Mouse (Mus musculus) CD4-positive helper T cell, adult 2 months (primary cell): ENCODE measurements at regions not wholly inside any gene's neighbourhood (a gene's known extent, or its start where the extent isn't known, plus 50 kb on each side); places are given as distances from the start of the nearest gene placed in this dataset.

ENCODE experiments used
- DNase-seq: peaks from one replicate; pipeline ENCODE4 v3.0.0-alpha.2; 2012; ENCODE audit warnings: low read depth, missing footprints, low spot score

GRCm38 (mm10) chr11:111699862-111700261 lies 633.9 kb downstream of the Kcnj2 start:
- DNase-seq, result no peak

DNA sequence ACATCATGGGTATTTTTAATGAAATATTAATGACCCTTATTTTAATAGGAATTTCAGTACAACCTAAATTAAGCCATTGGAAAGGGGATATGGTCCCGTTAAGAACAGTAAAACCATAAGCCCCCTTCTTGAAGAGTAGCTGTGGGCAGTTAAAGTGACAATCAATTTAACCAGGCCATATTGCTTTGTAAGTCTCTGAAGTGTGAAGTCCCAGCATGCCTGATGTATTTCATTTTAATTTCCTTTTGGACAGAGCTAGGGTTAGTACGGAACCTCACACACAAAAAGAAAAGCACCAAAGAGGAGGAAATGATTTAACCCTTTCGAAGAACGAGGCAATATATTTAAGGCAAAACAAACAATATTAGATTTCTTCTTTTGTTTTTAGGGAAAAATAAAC lies 640.9 kb downstream of the Kcnj2 start:
- no peak for DNase-seq

DNA sequence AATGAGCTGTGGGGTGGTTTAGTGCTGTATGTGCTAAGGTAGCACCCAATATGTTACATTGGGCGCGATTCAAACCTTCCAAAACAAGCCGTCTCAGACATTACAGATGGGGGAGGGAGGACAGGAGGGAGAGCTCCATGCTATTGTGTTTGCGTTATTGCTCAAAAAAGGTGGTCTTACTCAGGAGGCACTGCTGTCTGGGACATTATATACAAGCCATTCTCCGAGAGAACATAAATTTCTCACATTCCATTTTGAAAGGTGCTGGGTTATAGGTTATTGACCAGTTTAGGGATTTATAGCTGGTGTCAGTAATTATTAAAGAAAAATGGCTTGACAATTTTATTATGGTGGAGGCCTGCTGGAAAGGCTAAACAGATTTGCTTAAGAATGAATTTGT lies 649.4 kb downstream of the Kcnj2 start:
- no peak for DNase-seq

DNA sequence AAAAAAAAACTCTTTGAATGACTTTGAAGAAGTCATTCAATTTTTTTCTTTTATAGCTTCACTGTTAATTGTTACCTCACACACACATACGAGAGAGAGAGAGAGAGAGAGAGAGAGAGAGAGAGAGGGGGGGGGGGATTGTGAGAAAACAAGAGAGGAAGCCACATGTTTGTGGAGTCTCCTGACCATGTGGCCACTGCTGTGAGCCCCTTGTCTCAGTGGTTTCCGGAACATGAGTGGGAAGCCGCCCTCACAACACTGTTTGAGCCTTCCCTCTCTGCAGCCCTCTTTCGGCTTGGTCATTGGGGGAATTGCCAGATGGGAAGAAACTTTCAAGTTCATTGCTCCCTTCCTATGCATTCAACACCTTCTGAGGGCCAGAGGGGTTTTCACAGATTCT lies 656.3 kb downstream of the Kcnj2 start:
- DNase-seq, result no peak

- DNase-seq, result no peak
These were observed 662.2 kb downstream of the Kcnj2 start for GRCm38 (mm10) chr11:111728148-111728547.

GRCm38 (mm10) chr11:111732096-111732495 lies 666.1 kb downstream of the Kcnj2 start:
- no peak for DNase-seq

DNA sequence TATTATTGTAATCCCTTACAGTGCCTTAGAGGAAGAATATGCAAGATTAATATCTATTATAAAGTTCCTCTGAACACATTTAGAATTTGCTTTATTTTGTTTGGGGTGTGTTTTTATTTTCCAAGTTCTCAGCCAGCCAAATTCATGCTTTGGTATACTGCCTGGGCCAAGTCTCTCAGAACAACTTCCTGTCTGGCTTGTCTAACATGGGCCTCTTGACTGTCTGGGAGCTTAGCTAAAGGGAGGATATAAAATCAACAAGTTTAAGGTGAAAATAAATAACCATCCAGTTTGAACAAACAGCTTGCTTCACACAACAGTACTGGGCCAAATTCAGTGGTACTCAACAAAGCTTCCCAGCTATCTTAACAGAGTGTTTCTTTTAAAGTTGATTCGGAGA lies 669.5 kb downstream of the Kcnj2 start:
- no peak for DNase-seq

GRCm38 (mm10) chr11:111735961-111736360 lies 670.0 kb downstream of the Kcnj2 start:
- no peak for DNase-seq

- no peak for DNase-seq
These were observed 677.4 kb downstream of the Kcnj2 start for GRCm38 (mm10) chr11:111743356-111743755.

GRCm38 (mm10) chr11:111747262-111747946 lies 681.4 kb downstream of the Kcnj2 start:
- DNase-seq, result no peak

GRCm38 (mm10) chr11:111747947-111748322 lies 682.0 kb downstream of the Kcnj2 start:
- DNase-seq, result no peak

DNA sequence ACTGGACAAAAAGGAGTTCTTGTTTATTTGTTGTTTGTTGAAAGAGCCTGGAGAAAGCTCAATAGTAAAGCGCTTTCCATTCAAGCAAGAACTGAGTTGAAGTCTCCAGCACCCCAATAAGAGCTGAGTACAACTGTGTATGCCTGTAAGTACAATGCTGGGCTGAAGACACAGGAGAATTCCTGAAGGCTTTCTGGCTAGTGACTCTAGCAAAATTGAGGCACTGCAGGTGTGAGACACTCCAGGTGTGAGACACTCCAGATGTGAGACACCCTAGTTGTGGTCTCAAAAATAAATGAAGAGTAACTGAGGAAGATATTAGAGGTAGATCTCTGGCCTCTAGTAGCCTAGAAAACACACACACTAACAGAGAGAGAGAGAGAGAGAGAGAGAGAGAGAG lies 682.5 kb downstream of the Kcnj2 start:
- DNase-seq, result no peak

DNA sequence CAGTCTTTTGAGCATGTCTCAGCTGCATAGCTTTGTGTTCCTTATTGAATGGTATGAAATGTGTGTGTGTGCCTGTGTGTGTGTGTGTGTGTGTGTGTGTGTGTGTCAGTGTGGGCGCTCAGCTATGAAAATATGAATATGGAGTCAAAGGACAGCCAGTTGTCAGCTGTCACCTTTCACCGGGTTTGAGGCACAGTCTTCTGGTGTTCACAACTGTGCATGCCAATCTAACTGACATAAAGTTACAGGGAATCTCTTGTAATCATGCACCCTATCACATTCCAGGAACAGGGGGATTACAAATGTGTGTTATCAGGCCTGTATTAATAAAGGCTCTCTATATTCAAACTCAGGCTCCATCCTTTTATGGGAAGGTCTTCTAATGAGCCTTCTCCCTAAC lies 688.8 kb downstream of the Kcnj2 start:
- DNase-seq, result no peak

GRCm38 (mm10) chr11:111763081-111763480 lies 697.1 kb downstream of the Kcnj2 start:
- DNase-seq, result no peak

- no peak for DNase-seq
These were observed 700.5 kb downstream of the Kcnj2 start for GRCm38 (mm10) chr11:111766371-111767011.

DNA sequence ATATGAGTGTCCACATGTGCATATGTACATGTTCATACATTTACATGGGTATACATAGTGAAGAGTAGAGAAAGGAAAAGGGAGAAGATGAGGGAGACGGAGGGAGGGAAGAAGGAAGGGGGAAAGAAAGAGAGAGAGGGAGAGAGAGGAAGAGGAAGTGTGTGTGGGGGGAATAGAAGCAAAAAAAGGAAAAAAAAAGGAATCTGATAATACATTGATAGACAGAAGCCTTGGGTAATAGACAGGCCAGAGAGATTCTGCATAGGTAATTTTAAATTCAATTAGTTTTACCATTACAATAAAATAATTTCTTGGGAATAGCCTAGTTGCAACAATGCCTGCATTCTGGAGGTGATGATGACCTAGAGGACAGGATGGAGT lies 701.0 kb downstream of the Kcnj2 start:
- DNase-seq, result no peak

DNA sequence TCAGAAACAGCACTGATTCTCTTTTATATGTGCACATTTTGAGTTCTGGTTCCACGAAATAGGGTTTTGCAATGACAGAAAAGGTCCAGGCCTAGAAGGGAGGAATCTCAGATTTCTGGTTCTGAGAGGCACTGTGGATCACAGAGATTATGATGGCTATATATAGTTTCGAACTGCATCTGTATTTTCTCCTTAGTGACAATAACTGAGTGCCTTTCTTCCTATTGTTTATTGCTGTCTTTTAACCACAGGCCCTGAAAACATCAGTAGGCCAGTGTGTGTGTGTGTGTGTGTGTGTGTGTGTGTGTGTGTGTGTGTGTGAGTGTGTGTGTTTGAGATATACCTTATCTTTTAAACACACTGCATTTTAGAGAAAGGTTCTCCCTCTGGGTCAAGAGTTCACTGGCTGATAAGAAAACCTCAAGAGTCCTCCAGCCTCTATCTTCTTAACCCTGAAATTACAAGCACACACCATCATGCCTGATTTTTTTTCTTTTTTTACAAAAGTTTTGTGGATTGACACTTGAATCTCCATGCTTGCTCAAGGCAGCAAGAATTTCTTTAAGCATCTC lies 708.2 kb downstream of the Kcnj2 start:
- DNase-seq, result no peak

DNA sequence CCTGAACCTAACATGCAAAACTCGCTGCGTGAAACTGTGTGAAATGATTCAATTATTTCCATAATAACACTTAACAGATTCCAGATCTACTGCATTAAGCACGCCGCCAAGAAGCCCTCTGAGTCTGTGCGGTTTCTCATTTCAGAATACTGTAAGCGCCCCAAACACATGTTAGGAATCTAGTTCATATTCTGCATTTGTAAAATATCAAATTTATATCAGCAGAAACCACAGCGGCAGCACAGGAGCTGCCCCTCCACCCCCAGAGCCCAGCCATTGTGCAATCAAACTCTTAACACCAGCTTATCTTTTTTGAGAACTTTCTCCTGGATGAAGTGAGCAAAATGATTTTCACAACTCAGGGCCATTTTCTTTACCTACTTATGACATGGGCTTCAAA lies 715.4 kb downstream of the Kcnj2 start:
- DNase-seq, result no peak

DNA sequence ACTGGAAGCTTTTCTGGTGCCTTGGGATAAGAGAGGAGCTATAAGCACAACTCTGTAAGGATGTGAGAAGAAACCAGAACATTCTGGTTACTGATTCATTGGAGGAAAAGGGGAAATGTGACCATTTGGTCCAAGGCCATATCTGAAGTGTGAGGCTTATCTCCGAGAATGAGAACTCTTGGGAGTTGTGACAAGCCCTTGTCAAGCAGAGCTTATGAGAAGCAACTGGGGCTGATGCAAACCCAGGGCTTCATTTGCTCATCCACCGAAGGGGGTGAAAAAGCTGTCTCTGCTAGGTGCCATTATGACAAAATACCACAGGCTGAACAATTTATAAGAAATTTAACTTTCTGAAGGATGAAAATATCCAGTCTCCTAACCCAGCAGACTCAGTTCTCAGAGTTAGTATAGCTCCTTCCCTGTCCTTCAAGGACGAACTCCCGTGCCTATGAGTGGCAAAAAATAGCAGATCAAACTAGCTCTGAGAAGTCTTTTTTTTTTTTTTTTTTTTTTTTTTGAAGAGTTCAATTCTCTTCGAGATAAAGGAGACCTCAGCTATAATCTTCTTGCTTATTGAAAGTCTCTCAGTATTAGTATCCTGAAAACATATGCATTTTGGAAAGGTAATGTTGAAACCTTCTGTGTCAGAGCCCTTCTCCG lies 725.4 kb downstream of the Kcnj2 start:
- DNase-seq, result no peak

DNA sequence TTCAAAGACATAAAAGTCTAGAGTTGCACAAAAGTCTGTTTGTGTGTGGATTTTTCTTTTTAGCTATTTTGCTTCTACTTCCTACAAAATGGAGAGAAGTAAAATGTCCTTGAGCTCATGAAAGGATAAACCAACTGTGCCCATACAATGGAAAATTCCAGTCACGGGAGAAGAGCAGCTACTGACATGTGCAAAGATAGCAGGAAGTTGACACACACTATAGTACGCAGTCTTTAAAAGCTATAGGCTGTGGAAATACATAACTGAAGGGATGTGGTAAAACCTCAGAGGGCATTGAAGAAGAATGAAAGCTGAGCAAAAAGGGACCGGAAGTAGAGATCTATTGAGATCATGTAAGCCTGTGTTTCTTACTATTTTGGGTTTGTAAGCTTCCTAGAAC lies 735.1 kb downstream of the Kcnj2 start:
- peak; percentile 84 for DNase-seq

GRCm38 (mm10) chr11:111816176-111816775 lies 750.3 kb downstream of the Kcnj2 start:
- DNase-seq, result no peak

GRCm38 (mm10) chr11:111818124-111818523 lies 752.2 kb downstream of the Kcnj2 start:
- DNase-seq, result peak; percentile 60
